ENCODE assay signal across 9 mouse cellular contexts in genomic region chr3:95159511-95159986, GRCm38 (mm10). TPM values are rescaled to one million over a fixed set of nuclear protein-coding genes. Genes with fewer than 3 reads are reported as not detected.
DNase-seq lines count a peak whose midpoint lies in the region; ATAC-seq lines count a peak whose summit lies in the region.
"Had no signal": no experiment of that assay in that cellular context is flagged by ENCODE, and none has a peak within 500 bp of the region (broad histone marks: within the 10 kb centered on the region; RNA-seq: fewer than 3 reads in every experiment).

No protein-coding gene starts in this region.

- no peak for ATAC-seq in heart, embryonic 14.5 days (ENCODE audit: insufficient number of reproducible peaks, insufficient read depth, low FRiP score, low read depth)
- peak; percentile 25 for ATAC-seq in activated CD4-positive, CD25-positive, alpha-beta regulatory T cell, adult 4 months
- ATAC-seq in hindbrain, embryonic 11.5 days (ENCODE audit: low FRiP score): no peak
- no peak for ATAC-seq in midbrain, embryonic 13.5 days

- H3K4me2 ChIP-seq in heart, embryonic 14.5 days (ENCODE audit: low read length): peak overlapping the region; percentile 98
- peak overlapping the region; percentile 70 for H3K4me2 ChIP-seq in hindbrain, embryonic 11.5 days (replicated peaks; ENCODE audit: low read depth, low read length)
- peak overlapping the region; percentile 82 for H3K4me2 ChIP-seq in midbrain, embryonic 13.5 days (replicated peaks)

- no peaks in the 10 kb centered on the region for H3K36me3 ChIP-seq in heart, embryonic 14.5 days (ENCODE audit: control insufficient read depth, insufficient read depth, low read length)
- no peaks in the 10 kb centered on the region for H3K36me3 ChIP-seq in hindbrain, embryonic 11.5 days (ENCODE audit: control insufficient read depth, insufficient read depth, low read length)
- H3K36me3 ChIP-seq in midbrain, embryonic 13.5 days: peaks cover 6% of the 10 kb centered on the region

- no peaks in the 10 kb centered on the region for H3K9me3 ChIP-seq in heart, embryonic 14.5 days (ENCODE audit: control insufficient read depth, low read length)
- H3K9me3 ChIP-seq in hindbrain, embryonic 11.5 days (ENCODE audit: control insufficient read depth, low read length): no peaks in the 10 kb centered on the region
- H3K9me3 ChIP-seq in midbrain, embryonic 13.5 days: no peaks in the 10 kb centered on the region

- H3K9ac ChIP-seq in heart, embryonic 14.5 days (ENCODE audit: low read length): peak overlapping the region; percentile 62
- peak overlapping the region; percentile 82 for H3K9ac ChIP-seq in hindbrain, embryonic 11.5 days (ENCODE audit: low read depth, low read length)
- H3K9ac ChIP-seq in midbrain, embryonic 13.5 days (replicated peaks): peak overlapping the region; percentile 89

- peaks cover 19 to 36% of the 10 kb centered on the region in 2 experiments for H3K4me1 ChIP-seq in heart, embryonic 14.5 days (ENCODE audit: control insufficient read depth in 2 of 2, insufficient read depth in 2 of 2, low read length in 2 of 2)
- peaks cover 14% of the 10 kb centered on the region for H3K4me1 ChIP-seq in hindbrain, embryonic 11.5 days (replicated peaks; ENCODE audit: control insufficient read depth, insufficient read depth, low read length)
- peaks cover 38% of the 10 kb centered on the region for H3K4me1 ChIP-seq in midbrain, embryonic 13.5 days (replicated peaks)

- peak overlapping the region; percentile 78 to 85 for H3K4me3 ChIP-seq in heart, embryonic 14.5 days (ENCODE audit: control insufficient read depth in 1 of 2, insufficient read depth in 1 of 2, low read depth in 1 of 2, low read length in 2 of 2)
- H3K4me3 ChIP-seq in hindbrain, embryonic 11.5 days (ENCODE audit: low read depth, low read length): peak overlapping the region; percentile 85
- H3K4me3 ChIP-seq in midbrain, embryonic 13.5 days (replicated peaks): peak overlapping the region; percentile 89

- intact Hi-C loops in heart, postnatal 14 days (cut with DNase I): no loop called here

- 17% methylated on average over 8 of the region's 8 CpGs for WGBS in heart, embryonic 14.5 days
- WGBS in hindbrain, embryonic 11.5 days: 18% methylated on average over 8 of the region's 8 CpGs
- WGBS in midbrain, embryonic 13.5 days: 11% methylated on average over 8 of the region's 8 CpGs

- H3K27ac ChIP-seq in heart, embryonic 14.5 days (replicated peaks in 1 of 2; ENCODE audit: control insufficient read depth in 1 of 2, insufficient read depth in 1 of 2, low read depth in 2 of 2, low read length in 2 of 2): no peak overlapping the region
- no peak overlapping the region for H3K27ac ChIP-seq in hindbrain, embryonic 11.5 days (ENCODE audit: low read depth, low read length)
- H3K27ac ChIP-seq in midbrain, embryonic 13.5 days: peak overlapping the region; percentile 82

- no peak for DNase-seq in heart, postnatal 14 days
- DNase-seq in hindbrain, embryonic 11.5 days (ENCODE audit: low spot score): no peak
- DNase-seq in yolk sac, embryonic 10.5 days (ENCODE audit: low spot score): no peak
- no peak for DNase-seq in layer of hippocampus, postnatal 25 days (ENCODE audit: extremely low spot score in 1 of 2, low spot score in 1 of 2)
- no peak for DNase-seq in adrenal gland, adult 8-10 months

- no peaks in the 10 kb centered on the region; the same call in 1 of the 2 replicates for H3K27me3 ChIP-seq in heart, embryonic 14.5 days (ENCODE audit: control insufficient read depth, insufficient read depth, low read length)
- H3K27me3 ChIP-seq in hindbrain, embryonic 11.5 days (ENCODE audit: control insufficient read depth, insufficient read depth, low read length): peaks cover 2% of the 10 kb centered on the region; the same call in 1 of the 2 replicates
- H3K27me3 ChIP-seq in midbrain, embryonic 13.5 days: no peaks in the 10 kb centered on the region

RNA-seq across cellular contexts. Expression of gene Sema6c, which starts 0.7 kb away (rescaled TPM):
- 3.2 and 5.8 TPM in 2 replicates for polyA plus RNA-seq in heart, embryonic 14.5 days (2014; fragmentation: Nextera tagmentation; extraction: Ambion mirVana)
- 10 to 100 TPM in 1 of 2 experiments, 1 to 10 TPM in 1; 5.8 to 11.8 TPM for total RNA-seq in heart, postnatal 14 days (2021)
- not detected for polyA plus RNA-seq in activated CD4-positive, CD25-positive, alpha-beta regulatory T cell, adult 4 months (2017; shearing (Covaris generic))
- polyA plus RNA-seq in hindbrain, embryonic 11.5 days (2014; fragmentation: Nextera tagmentation; extraction: Ambion mirVana): 22.6 and 27.0 TPM in 2 replicates
- 23.4 and 37.6 TPM in 2 replicates for polyA plus RNA-seq in midbrain, embryonic 13.5 days (2015; fragmentation: Nextera tagmentation; extraction: Ambion mirVana)
- 10 to 100 TPM; 35.1 to 41.9 TPM for total RNA-seq in layer of hippocampus, postnatal 25 days (2021)
- total RNA-seq in adrenal gland, adult 8-10 months (2022): 10 to 100 TPM in 2 of 4 experiments, 1 to 10 TPM in 2; 4.0 to 13.1 (median 8.0) TPM
- total RNA-seq: neutrophil, adult 5-6 weeks had no signal

RNA-seq across cellular contexts. Expression of gene Tnfaip8l2, which starts 17.4 kb away (rescaled TPM):
- polyA plus RNA-seq in heart, embryonic 14.5 days (2014; fragmentation: Nextera tagmentation; extraction: Ambion mirVana): 2.6 and 3.3 TPM in 2 replicates
- 1 to 10 TPM; 3.0 to 3.1 TPM for total RNA-seq in heart, postnatal 14 days (2021)
- polyA plus RNA-seq in activated CD4-positive, CD25-positive, alpha-beta regulatory T cell, adult 4 months (2017; shearing (Covaris generic)): 100 to 1,000 TPM; 216 to 232 TPM
- 1.7 and 2.1 TPM in 2 replicates for polyA plus RNA-seq in hindbrain, embryonic 11.5 days (2014; fragmentation: Nextera tagmentation; extraction: Ambion mirVana)
- polyA plus RNA-seq in midbrain, embryonic 13.5 days (2015; fragmentation: Nextera tagmentation; extraction: Ambion mirVana): 2.3 and 2.8 TPM in 2 replicates
- total RNA-seq in layer of hippocampus, postnatal 25 days (2021): 1 to 10 TPM; 2.1 to 3.1 TPM
- total RNA-seq in adrenal gland, adult 8-10 months (2022): 1 to 10 TPM; 1.8 to 5.0 (median 3.2) TPM

RNA-seq across cellular contexts. Expression of gene Lysmd1, which starts 25.7 kb away (rescaled TPM):
- polyA plus RNA-seq in heart, embryonic 14.5 days (2014; fragmentation: Nextera tagmentation; extraction: Ambion mirVana): 8.1 and 8.4 TPM in 2 replicates
- 1 to 10 TPM; 6.4 to 7.4 TPM for total RNA-seq in heart, postnatal 14 days (2021)
- polyA plus RNA-seq in activated CD4-positive, CD25-positive, alpha-beta regulatory T cell, adult 4 months (2017; shearing (Covaris generic)): 10 to 100 TPM; 21.1 to 22.9 TPM
- 12.5 and 19.3 TPM in 2 replicates for polyA plus RNA-seq in hindbrain, embryonic 11.5 days (2014; fragmentation: Nextera tagmentation; extraction: Ambion mirVana)
- polyA plus RNA-seq in midbrain, embryonic 13.5 days (2015; fragmentation: Nextera tagmentation; extraction: Ambion mirVana): 36.2 and 38.1 TPM in 2 replicates
- total RNA-seq in layer of hippocampus, postnatal 25 days (2021): 10 to 100 TPM; 16.5 to 18.4 TPM
- total RNA-seq in adrenal gland, adult 8-10 months (2022): 10 to 100 TPM in 3 of 4 experiments, 1 to 10 TPM in 1; 8.4 to 11.4 (median 10.4) TPM

RNA-seq across cellular contexts. Expression of gene Scnm1, which starts 25.7 kb away (rescaled TPM):
- polyA plus RNA-seq in heart, embryonic 14.5 days (2014; fragmentation: Nextera tagmentation; extraction: Ambion mirVana): 58.5 and 58.7 TPM in 2 replicates
- 10 to 100 TPM; 29.5 to 33.5 TPM for total RNA-seq in heart, postnatal 14 days (2021)
- polyA plus RNA-seq in activated CD4-positive, CD25-positive, alpha-beta regulatory T cell, adult 4 months (2017; shearing (Covaris generic)): 10 to 100 TPM; 67.2 to 99.2 TPM
- 83.2 and 84.9 TPM in 2 replicates for polyA plus RNA-seq in hindbrain, embryonic 11.5 days (2014; fragmentation: Nextera tagmentation; extraction: Ambion mirVana)
- polyA plus RNA-seq in midbrain, embryonic 13.5 days (2015; fragmentation: Nextera tagmentation; extraction: Ambion mirVana): 99.2 and 103 TPM in 2 replicates
- total RNA-seq in layer of hippocampus, postnatal 25 days (2021): 10 to 100 TPM; 43.1 to 48.2 TPM
- total RNA-seq in adrenal gland, adult 8-10 months (2022): 10 to 100 TPM; 30.8 to 58.2 (median 43.5) TPM

RNA-seq across cellular contexts. Expression of gene Tmod4, which starts 35.3 kb away (rescaled TPM):
- 1.6 and 2.2 TPM in 2 replicates for polyA plus RNA-seq in heart, embryonic 14.5 days (2014; fragmentation: Nextera tagmentation; extraction: Ambion mirVana)
- total RNA-seq in heart, postnatal 14 days (2021): 10 to 100 TPM; 10.6 to 11.1 TPM
- 1 to 10 TPM; 2.5 to 3.7 TPM for polyA plus RNA-seq in activated CD4-positive, CD25-positive, alpha-beta regulatory T cell, adult 4 months (2017; shearing (Covaris generic))
- 0.68 and 1.1 TPM in 2 replicates for polyA plus RNA-seq in hindbrain, embryonic 11.5 days (2014; fragmentation: Nextera tagmentation; extraction: Ambion mirVana)
- polyA plus RNA-seq in midbrain, embryonic 13.5 days (2015; fragmentation: Nextera tagmentation; extraction: Ambion mirVana): 1.0 and 1.8 TPM in 2 replicates
- total RNA-seq in layer of hippocampus, postnatal 25 days (2021): under 1 TPM; 0.76 to 0.94 TPM
- 1 to 10 TPM in 1 of 4 experiments, under 1 TPM in 1, not detected in 2; 0.56 to 1.5 TPM for total RNA-seq in adrenal gland, adult 8-10 months (2022)

Comparison
In these comparisons a context has a peak if more than half of its experiments do, and no peak if none do; other contexts are left out.
1. RNA of gene Tnfaip8l2, which starts 17.4 kb away (polyA plus RNA-seq): 216 to 232 TPM in activated CD4-positive, CD25-positive, alpha-beta regulatory T cell, adult 4 months; 2.3 to 2.8 TPM in midbrain, embryonic 13.5 days, 2.6 to 3.3 TPM in heart, embryonic 14.5 days and 1.7 to 2.1 TPM in hindbrain, embryonic 11.5 days; every median in the first group is over 10 times any median in the second.
2. Peak in every context shown above with its lines, with median percentiles within 50 percentile points of each other: H3K4me2 ChIP-seq, H3K4me3 ChIP-seq and H3K9ac ChIP-seq.